In the genomic region with DNA sequence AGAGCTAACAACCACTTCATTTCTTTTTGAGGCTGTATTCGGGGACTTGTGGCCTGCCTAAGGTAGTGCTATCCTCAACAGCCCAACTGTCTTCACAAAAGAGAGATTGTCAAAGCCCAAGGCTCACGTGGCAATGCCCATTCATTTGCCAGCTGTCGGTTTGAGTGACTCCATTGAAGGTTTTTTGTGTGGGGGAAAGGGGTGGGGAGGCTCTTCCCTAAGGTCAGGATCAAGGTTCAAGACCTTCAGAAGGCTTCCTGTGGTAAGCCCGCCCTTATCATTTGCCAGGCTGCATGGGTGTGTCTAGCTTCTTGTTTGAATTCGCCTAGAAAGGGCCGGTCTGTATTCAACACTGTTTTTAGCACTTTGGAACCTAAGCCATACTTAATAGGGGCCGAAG, we compare ENCODE assay signal across 14 mouse cellular contexts.
DNase-seq lines count a peak whose midpoint lies in the region; ATAC-seq and TF ChIP-seq lines count a peak whose summit lies in the region.
"Had no signal": no experiment of that assay in that cellular context is flagged by ENCODE, and none has a peak within 500 bp of the region (broad histone marks: within the 10 kb centered on the region; RNA-seq: fewer than 3 reads in every experiment).

No protein-coding gene starts in this region.

- no peak overlapping the region for H3K4me2 ChIP-seq in liver, postnatal 0 days (ENCODE audit: low read depth, low read length)
- no peak overlapping the region for H3K4me2 ChIP-seq in neural tube, embryonic 11.5 days (ENCODE audit: low read depth)
- H3K4me2 ChIP-seq: embryonic facial prominence, embryonic 15.5 days; heart, embryonic 11.5 days; kidney, embryonic 15.5 days had no signal

- no peaks in the 10 kb centered on the region for H3K9me3 ChIP-seq in liver, postnatal 0 days (ENCODE audit: low read length)
- no peaks in the 10 kb centered on the region for H3K9me3 ChIP-seq in embryonic facial prominence, embryonic 10.5 days
- no peaks in the 10 kb centered on the region for H3K9me3 ChIP-seq in neural tube, embryonic 11.5 days (ENCODE audit: control insufficient read depth, low read length)
- H3K9me3 ChIP-seq: embryonic facial prominence, embryonic 15.5 days; kidney, embryonic 15.5 days had no signal

- H3K4me3 ChIP-seq in liver, postnatal 0 days (ENCODE audit: low read depth, low read length), result no peak overlapping the region
- no peak overlapping the region for H3K4me3 ChIP-seq in embryonic facial prominence, embryonic 10.5 days
- H3K4me3 ChIP-seq in neural tube, embryonic 11.5 days (ENCODE audit: low read depth, low read length), result no peak overlapping the region
- H3K4me3 ChIP-seq: embryonic facial prominence, embryonic 15.5 days; kidney, embryonic 15.5 days; layer of hippocampus, adult 2 months had no signal

- H3K36me3 ChIP-seq in liver, postnatal 0 days (replicated peaks; ENCODE audit: insufficient read depth, low read length), result no peaks in the 10 kb centered on the region
- H3K36me3 ChIP-seq in embryonic facial prominence, embryonic 10.5 days (replicated peaks), result peaks cover 4% of the 10 kb centered on the region; the same call in 1 of the 2 replicates
- no peaks in the 10 kb centered on the region for H3K36me3 ChIP-seq in neural tube, embryonic 11.5 days (ENCODE audit: control insufficient read depth, insufficient read depth, low read length)
- H3K36me3 ChIP-seq: embryonic facial prominence, embryonic 15.5 days; kidney, embryonic 15.5 days had no signal

- TF ChIP-seq EP300 in liver, postnatal 0 days (IDR thresholded peaks at IDR 0.05; ENCODE audit: low read depth), result no peak

- H3K27ac ChIP-seq in liver, postnatal 0 days (ENCODE audit: low read depth), result no peak overlapping the region
- peak overlapping the region; percentile 49; the same call in 1 of the 2 replicates for H3K27ac ChIP-seq in embryonic facial prominence, embryonic 10.5 days (replicated peaks)
- H3K27ac ChIP-seq in neural tube, embryonic 11.5 days (ENCODE audit: low read depth, low read length), result no peak overlapping the region
- H3K27ac ChIP-seq: embryonic facial prominence, embryonic 15.5 days; kidney, embryonic 15.5 days; layer of hippocampus, adult 2 months had no signal

- H3K9ac ChIP-seq in liver, postnatal 0 days (replicated peaks), result no peak overlapping the region
- no peak overlapping the region for H3K9ac ChIP-seq in neural tube, embryonic 11.5 days (ENCODE audit: low read length)
- H3K9ac ChIP-seq: embryonic facial prominence, embryonic 15.5 days; kidney, embryonic 15.5 days had no signal

- no peak for ATAC-seq in liver, postnatal 0 days
- no peak; the same call in 1 of the 2 replicates for ATAC-seq in neural tube, embryonic 11.5 days (ENCODE audit: insufficient read depth, low FRiP score, low TSS enrichment)
- ATAC-seq: CD4-positive, CD25-positive, alpha-beta regulatory T cell, adult 4 months had no signal

- no peak for TF ChIP-seq POLR2A in brain, embryonic 14.5 days (IDR thresholded peaks at IDR 0.05; ENCODE audit: borderline replicate concordance, extremely low read depth, insufficient read depth, insufficient read length, poor library complexity, severe bottlenecking)

- H3K4me1 ChIP-seq in liver, postnatal 0 days (ENCODE audit: insufficient read depth), result 0 out of 2 replicates have a peak, but pooled peaks cover 3% of the 10 kb centered on the region
- peaks cover 47% of the 10 kb centered on the region for H3K4me1 ChIP-seq in embryonic facial prominence, embryonic 10.5 days
- H3K4me1 ChIP-seq in neural tube, embryonic 11.5 days (ENCODE audit: control insufficient read depth, insufficient read depth, low read length), result peaks cover 16% of the 10 kb centered on the region; the same call in 1 of the 2 replicates

- DNase-seq in liver, result peak; percentile 20
- no peak for DNase-seq in liver, postnatal 0 days
- peak; percentile 55 for DNase-seq in brain, embryonic 14.5 days (ENCODE audit: low read depth)
- DNase-seq in embryonic facial prominence, embryonic 10.5 days (ENCODE audit: low spot score), result peak; percentile 26
- peak; percentile 44 for DNase-seq in neural tube, embryonic 11.5 days (ENCODE audit: low spot score)
- no peak for DNase-seq in right cerebral cortex, postnatal 36 days (ENCODE audit: low spot score in 2 of 2)
- DNase-seq in gastrocnemius, adult 8-10 months (ENCODE audit: low spot score in 2 of 2), result no peak
- DNase-seq: cerebellum, postnatal 14 days; thymus, postnatal 25 days had no signal

- WGBS in liver, postnatal 0 days (ENCODE audit: insufficient replicate concordance), result 52% methylated on average over 7 of the region's 7 CpGs
- 42% methylated on average over 7 of the region's 7 CpGs for WGBS in embryonic facial prominence, embryonic 10.5 days
- 46% methylated on average over 7 of the region's 7 CpGs for WGBS in neural tube, embryonic 11.5 days

- H3K27me3 ChIP-seq in liver, postnatal 0 days (ENCODE audit: insufficient read depth, low read length), result no peaks in the 10 kb centered on the region
- H3K27me3 ChIP-seq in embryonic facial prominence, embryonic 10.5 days (replicated peaks; ENCODE audit: low read depth, poor library complexity, severe bottlenecking), result no peaks in the 10 kb centered on the region
- no peaks in the 10 kb centered on the region for H3K27me3 ChIP-seq in neural tube, embryonic 11.5 days (ENCODE audit: control insufficient read depth, insufficient read depth, low read length)
- H3K27me3 ChIP-seq: embryonic facial prominence, embryonic 15.5 days; kidney, embryonic 15.5 days had no signal

- TF ChIP-seq CTCF in liver, postnatal 0 days (IDR thresholded peaks at IDR 0.05; ENCODE audit: low read depth), result no peak
- no peak for TF ChIP-seq CTCF in brain, embryonic 14.5 days (IDR thresholded peaks at IDR 0.05; ENCODE audit: borderline replicate concordance, extremely low read depth, insufficient read depth, insufficient read length)

Comparison
In these comparisons a context has a peak if more than half of its experiments do, and no peak if none do; other contexts are left out.
1. DNase-seq: peak in liver (single experiment), brain, embryonic 14.5 days (single experiment), embryonic facial prominence, embryonic 10.5 days (single experiment) and neural tube, embryonic 11.5 days (single experiment); none in liver, postnatal 0 days (single experiment), right cerebral cortex, postnatal 36 days (0 of 2) and gastrocnemius, adult 8-10 months (0 of 2).